Mouse (Mus musculus): Measurements from ENCODE around the gene Morc2b.
"Not testable (repeated sequence)": the region's sequence is repeated elsewhere in the genome, so short reads cannot be mapped to it uniquely, and the experiment has no call there.

The Morc2b gene
- long read RNA-seq, experiment 1, result 0 reads
- long read RNA-seq, experiment 2, partial matches to known transcripts, result 0 of 3 reads
- long read RNA-seq, experiment 2, other reads (novel, unspliced or antisense), result 3 of 3 reads

DNA sequence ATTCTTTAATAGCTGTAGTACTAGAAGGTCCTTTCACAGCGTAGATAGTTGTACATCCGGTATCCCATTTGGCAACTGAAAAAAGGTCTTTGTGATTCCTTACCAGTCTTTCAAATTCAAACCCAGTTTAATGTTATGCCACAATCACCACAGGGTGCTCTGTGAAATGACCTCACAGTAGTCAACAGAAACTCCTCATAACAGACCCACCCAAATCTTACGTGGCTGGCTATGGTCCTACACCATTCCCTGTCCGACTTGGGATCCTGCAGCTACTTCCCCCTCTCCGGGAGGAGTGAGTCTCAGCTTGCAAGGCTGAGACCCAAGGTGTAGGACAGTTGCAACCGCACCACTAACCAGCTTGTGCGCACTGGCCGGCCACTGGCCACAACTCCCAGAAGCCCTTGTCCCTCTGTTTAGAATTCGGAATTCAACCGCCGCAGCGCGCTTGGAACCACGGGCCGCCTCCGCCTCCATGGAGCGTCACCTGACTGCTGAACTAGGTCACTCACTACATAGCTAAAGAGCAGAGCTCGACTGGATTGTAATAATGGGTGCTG lies at the start of gene Morc2b:
Morc2b (minus strand) TSS at position 423 of the 560 bp plus-strand sequence.
- intact Hi-C loops (cut with DNase I), result no loop called here

DNA sequence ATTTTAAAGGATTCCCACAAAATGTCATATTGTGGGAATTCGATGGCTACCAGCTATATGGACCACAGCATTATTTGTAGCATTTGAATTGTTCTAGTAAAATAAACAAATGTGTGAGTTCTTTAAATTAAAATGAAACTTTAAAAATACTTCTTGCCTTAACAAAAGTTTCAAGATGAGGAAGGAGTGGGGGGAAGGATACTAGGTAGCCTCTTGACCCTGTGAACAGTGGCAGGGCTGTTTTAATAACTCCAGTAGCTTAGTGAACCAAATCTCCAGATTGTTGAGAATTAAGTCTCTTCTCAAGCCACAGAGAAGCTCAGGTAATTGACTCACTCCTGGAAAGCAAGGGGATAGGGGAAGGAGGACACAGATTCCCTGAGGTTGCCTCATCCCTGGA lies 28.7 kb upstream of the Morc2b start, which contains the start of gene Olfr55:
Olfr55 (plus strand) TSS at position 301 of the 400 bp plus-strand sequence.
- intact Hi-C loops (cut with DNase I), result not testable (repeated sequence)

DNA sequence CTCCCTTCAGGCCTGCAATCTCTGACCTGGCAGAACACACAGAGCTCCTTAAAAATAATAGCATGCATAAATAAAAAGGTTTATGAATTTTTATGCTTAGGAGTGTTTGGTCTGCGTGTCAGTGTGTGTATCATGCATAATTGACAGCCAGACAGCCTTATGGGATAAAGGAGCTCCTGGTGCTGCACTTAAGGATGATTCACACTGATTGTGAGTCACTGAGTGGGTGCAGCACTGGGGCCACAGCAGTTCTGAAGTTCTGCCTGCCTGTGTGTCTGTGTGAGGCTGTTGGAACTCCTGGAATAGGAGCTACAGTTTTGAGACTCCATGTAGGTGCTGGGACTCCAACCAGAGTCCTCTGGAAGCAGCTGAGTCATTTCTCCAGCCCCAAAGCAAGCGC lies 13.2 kb downstream of the Morc2b start:
- intact Hi-C loops (cut with DNase I), result no loop called here

DNA sequence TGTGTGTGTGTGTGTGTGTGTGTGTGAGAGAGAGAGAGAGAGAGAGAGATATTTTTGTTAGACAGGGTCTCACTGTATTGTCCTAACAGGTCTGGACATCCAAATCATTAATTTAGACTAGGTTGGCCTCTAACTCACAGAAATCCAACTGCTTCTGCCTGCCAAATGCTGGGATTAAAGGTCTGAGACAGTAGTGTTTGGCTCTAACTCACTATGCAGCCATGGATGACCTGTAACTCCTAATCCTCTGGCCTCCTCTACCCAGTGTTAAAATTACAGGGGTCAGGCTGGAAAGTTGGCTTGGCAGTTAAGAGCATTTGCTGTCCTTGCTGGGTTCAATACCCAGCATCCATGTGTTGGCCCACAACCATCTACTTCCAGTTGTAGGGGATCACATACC lies 14.9 kb downstream of the Morc2b start:
- intact Hi-C loops (cut with DNase I), result no loop called here

DNA sequence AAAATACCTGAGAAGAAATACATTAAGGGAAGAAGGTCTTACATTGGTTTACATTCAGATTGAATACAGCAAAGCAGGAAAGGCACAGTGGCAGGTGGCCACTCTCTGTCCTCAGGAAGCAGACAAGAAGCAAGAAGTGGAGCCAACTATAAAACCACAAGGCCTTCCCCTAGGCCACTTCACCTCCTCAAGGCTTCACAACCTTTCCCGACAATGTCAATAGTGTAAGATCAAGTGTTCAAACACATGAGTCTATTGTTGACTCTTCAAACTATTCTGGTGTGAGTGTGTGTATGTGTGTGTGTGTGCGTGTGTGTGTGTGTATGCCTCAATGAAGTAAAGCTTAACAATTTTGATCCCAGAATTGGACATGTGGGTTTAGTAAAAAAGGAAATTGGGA lies 42.1 kb downstream of the Morc2b start:
- intact Hi-C loops (cut with DNase I), result no loop called here

DNA sequence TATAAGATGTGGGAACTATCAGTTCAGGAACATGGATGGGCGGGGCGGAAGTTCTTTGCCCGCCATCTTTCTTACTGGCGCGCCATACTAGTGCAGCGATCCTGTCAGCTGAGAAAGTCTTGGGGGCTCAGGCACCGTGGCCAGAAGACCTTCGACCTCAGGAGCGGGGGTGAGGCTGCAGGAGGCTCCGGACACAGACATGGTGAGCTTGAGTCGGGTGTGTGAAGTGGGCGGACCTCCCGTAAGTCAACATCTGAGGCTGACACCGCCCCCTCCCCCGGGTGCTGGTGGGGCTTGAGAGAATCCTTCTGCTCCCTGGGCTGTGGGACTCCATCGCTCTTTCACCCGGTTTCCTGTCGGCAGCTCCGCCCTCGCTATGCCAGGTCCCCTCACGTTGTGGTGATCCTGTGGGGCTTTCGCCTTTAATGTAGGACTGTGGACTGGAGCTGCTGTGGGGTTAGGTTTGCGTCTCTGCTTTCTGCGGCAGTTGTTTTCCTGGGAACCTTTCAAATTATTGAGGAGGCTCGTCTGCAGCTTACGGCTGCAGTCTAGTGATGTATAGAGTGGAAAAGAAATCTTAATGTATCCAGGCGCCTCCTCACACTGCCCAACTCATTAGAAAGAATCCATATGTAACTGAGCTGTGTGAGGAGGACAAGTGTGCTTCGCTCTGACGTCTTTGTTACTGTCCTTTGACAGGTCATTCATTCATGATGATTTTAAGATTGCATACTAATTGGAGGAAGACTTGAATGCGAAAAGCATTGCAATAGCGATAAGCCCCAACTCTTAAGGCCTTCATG lies 46.9 kb downstream of the Morc2b start:
- intact Hi-C loops (cut with DNase I), result no loop called here

DNA sequence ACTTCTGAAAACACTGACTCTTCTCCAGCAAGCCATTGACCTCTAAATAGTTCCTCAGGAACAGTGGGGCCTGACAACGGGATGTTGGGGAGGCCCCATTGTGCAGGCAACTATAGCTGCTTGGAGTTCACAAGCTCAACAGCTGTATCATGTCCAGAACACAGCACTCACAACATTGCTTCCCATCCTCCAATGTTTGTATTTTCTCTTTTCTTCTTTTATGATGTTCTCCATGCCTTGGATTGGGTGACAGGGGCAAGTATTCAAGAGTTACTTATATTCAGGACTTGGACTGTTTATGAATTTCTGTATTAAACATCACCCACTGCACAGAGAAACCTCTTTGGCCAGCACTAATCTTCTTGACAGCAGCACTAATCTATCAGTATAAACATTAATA lies 47.9 kb downstream of the Morc2b start:
- intact Hi-C loops (cut with DNase I), result no loop called here

DNA sequence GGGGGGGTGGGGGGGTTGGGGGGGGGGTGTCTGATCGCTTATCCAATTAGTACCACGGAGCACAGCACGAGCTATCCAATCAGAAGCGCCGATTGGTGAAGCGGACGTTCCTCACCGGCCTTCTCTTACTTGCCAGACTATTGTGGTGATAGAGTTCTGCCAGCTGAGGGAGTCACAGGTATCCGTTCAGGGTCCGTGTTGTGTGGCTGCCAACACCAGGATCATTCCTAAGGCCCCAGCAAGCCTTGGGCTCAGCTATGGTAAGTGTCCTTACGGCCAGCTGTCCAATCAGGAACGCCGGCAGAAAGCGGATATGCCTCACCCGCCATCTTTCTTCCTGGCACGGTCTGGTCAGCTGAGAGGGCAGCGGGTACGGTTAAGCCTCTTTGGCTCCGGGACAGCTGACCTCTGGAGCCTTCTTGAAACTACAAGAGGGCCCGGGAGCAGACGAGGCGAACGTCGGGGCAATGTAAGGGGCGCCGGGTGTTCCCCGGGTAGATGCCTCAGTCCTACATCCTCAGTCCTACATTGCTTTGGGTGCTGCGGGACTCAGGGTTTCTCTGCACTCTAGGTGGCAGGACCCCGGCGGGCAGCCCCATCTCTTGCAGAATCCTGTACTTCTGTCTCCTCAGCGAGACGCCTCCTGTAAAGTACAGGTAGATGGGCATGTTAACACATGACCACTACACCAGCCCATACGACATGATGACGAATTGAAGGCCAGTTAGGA lies 50.1 kb downstream of the Morc2b start, which contains the start of gene Zfp563:
Zfp563 (plus strand) TSS at position 91 of the 730 bp plus-strand sequence.
- intact Hi-C loops (cut with DNase I), result no loop called here

DNA sequence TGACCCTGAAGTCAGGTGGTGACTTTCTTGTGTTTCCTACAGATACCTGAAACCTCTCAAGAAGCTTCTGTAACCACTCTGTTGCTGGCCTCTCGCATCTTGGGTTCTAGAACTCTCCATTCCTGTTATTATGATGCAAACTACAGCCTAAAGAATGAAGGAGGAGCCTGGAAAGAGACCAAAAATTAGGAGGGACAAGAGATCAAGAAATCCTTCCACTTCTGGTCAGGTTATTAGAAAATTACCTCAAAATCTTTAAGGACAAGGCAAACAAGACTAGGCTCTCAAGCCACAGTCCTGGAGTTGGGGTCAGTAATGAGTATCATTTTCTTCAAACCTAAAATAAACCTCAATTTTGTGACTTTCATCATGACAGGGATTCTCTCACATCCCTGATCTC lies 71.5 kb downstream of the Morc2b start, which contains the start of gene 4921501E09Rik:
4921501E09Rik (minus strand) TSS at position 101 of the 400 bp plus-strand sequence.
- intact Hi-C loops (cut with DNase I), result no loop called here
